Mouse (Mus musculus) testis, adult 2 months (tissue): Measurements from ENCODE around the gene Tnfrsf13c.

Source experiments
- CTCF ChIP-seq: fragments of 200-500 bp; IDR thresholded peaks from 2 replicates; pipeline ENCODE4 v1.5.1; 2012; ENCODE audit warnings: low read depth, mild to moderate bottlenecking, inconsistent platforms, low read length, moderate library complexity; ENCODE audit not compliant: control insufficient read depth, insufficient read depth, insufficient replicate concordance
- POLR2A ChIP-seq: fragments of 200-500 bp; IDR thresholded peaks from 2 replicates; pipeline ENCODE4 v1.6.1; 2012; ENCODE audit warnings: low read depth, mild to moderate bottlenecking, inconsistent platforms, low read length, moderate library complexity; ENCODE audit not compliant: control insufficient read depth

GRCm38 (mm10) chr15:82217039-82217438, 7.1 kb downstream of the Tnfrsf13c start:
- TF ChIP-seq CTCF (no peak), POLR2A (no peak)
